Mouse (Mus musculus) bone marrow, adult 2 months (tissue): ENCODE measurements around the gene Adgrg1.

Experiments used
- CTCF ChIP-seq: fragments of 200-500 bp; IDR thresholded peaks from 2 replicates; pipeline ENCODE4 v1.5.1; 2011; ENCODE audit warnings: low read length, control low read depth; ENCODE audit not compliant: control insufficient read depth, insufficient read depth
- POLR2A ChIP-seq: fragments of 200-500 bp; IDR thresholded peaks from 2 replicates; pipeline ENCODE4 v1.6.1; 2011; ENCODE audit warnings: low read depth, mild to moderate bottlenecking, control low read depth, low read length, borderline replicate concordance; ENCODE audit not compliant: control insufficient read depth

- TF ChIP-seq CTCF (no peak), POLR2A (no peak)
Observed at GRCm38 (mm10) chr8:95024387-95024786, 49.8 kb downstream of the Adgrg1 start.
